Mouse (Mus musculus) midbrain, embryonic 10.5 days (tissue): ENCODE results near the gene Fcf1. TPM values are rescaled to one million over a fixed set of nuclear protein-coding genes. Genes with fewer than 3 reads are reported as not detected.

Experiments used
- DNase-seq: peaks from one replicate; pipeline ENCODE4 v3.0.0-alpha.2; 2017; ENCODE audit warnings: low spot score
- H3K27ac ChIP-seq: fragments of 300-500 bp; sonication (generic); replicated peaks from 2 replicates; pipeline ENCODE4 v1.5.1; 2016; ENCODE audit warnings: mild to moderate bottlenecking
- H3K27me3 ChIP-seq: fragments of 300-500 bp; sonication (generic); 2 replicates; pipeline ENCODE4 v1.6.1; 2016; ENCODE audit warnings: low read depth, mild to moderate bottlenecking; ENCODE audit not compliant: poor library complexity, severe bottlenecking
- H3K36me3 ChIP-seq: fragments of 300-500 bp; sonication (generic); 2 replicates; pipeline ENCODE4 v1.6.1; 2016; ENCODE audit warnings: mild to moderate bottlenecking, moderate library complexity
- H3K4me1 ChIP-seq: fragments of 300-500 bp; sonication (generic); 2 replicates; pipeline ENCODE4 v1.6.1; 2016
- H3K4me3 ChIP-seq: fragments of 300-500 bp; sonication (generic); 2 replicates; pipeline ENCODE4 v1.5.1; 2016; ENCODE audit warnings: mild to moderate bottlenecking, moderate library complexity
- H3K9me3 ChIP-seq: fragments of 300-500 bp; sonication (generic); replicated peaks from 2 replicates; pipeline ENCODE4 v1.6.1; 2016; ENCODE audit warnings: mild to moderate bottlenecking
- WGBS: fragments of 180-500 bp; shearing (Covaris S2); methylation state at CpG from one replicate; pipeline ENCODE4 v1.1.7; 2016; 5-methylcytosine and 5-hydroxymethylcytosine counted together
- polyA plus RNA-seq: library from polyadenylated mRNA; unstranded; fragments of >200 nt; fragmentation: Nextera tagmentation; extraction: Ambion mirVana; gene quantifications from 2 replicates; pipeline ENCODE4 v1.2.1, GENCODE M21; 2016

Gene Fcf1
- polyA plus RNA-seq, 1 experiment from 2014 or later = 182 TPM

- Histone ChIP-seq H3K4me3 (no peak overlapping the region), H3K4me1 (no peaks in the 10 kb centered on the region), H3K27ac (no peak overlapping the region), H3K27me3 (no peaks in the 10 kb centered on the region), H3K9me3 (0 out of 2 replicates have a peak, but pooled peaks cover 5% of the 10 kb centered on the region), H3K36me3 (peaks cover 5% of the 10 kb centered on the region)
- DNase-seq = no peak
- 85% methylated on average over 4 of the region's 4 CpGs for WGBS
Observed at GRCm38 (mm10) chr12:84989456-84989855, 18.8 kb downstream of the Fcf1 start.

- no peak for DNase-seq
- Histone ChIP-seq H3K4me1 (peaks cover 25% of the 10 kb centered on the region), H3K9me3 (0 out of 2 replicates have a peak, but pooled peaks cover 6% of the 10 kb centered on the region), H3K4me3 (peak overlapping the region; percentile 98), H3K36me3 (peaks cover 18% of the 10 kb centered on the region), H3K27ac (peak overlapping the region; percentile 97), H3K27me3 (no peaks in the 10 kb centered on the region)
- WGBS = 92% methylated on average over 9 of the region's 9 CpGs
Observed at GRCm38 (mm10) chr12:84995112-84995761, 24.5 kb downstream of the Fcf1 start.

GRCm38 (mm10) chr12:84996083-84996496, 25.4 kb downstream of the Fcf1 start, which contains the start of gene Ylpm1:
Gene Ylpm1 (plus strand): TSS chr12:84996321.
- no peaks in the 10 kb centered on the region for H3K27me3 ChIP-seq
- H3K36me3 ChIP-seq = peaks cover 25% of the 10 kb centered on the region
- under 1% methylated on average over 45 of the region's 45 CpGs for WGBS

GRCm38 (mm10) chr12:84996501-84997398, 26.1 kb downstream of the Fcf1 start:
- H3K27ac ChIP-seq = peak overlapping the region; percentile 97
- peak overlapping the region; percentile 98 for H3K4me3 ChIP-seq
- peaks cover 32% of the 10 kb centered on the region for H3K36me3 ChIP-seq
- peak; percentile 32 for DNase-seq
- H3K4me1 ChIP-seq = peaks cover 25% of the 10 kb centered on the region
- under 1% methylated on average over 44 of the region's 44 CpGs for WGBS
- no peaks in the 10 kb centered on the region for H3K27me3 ChIP-seq
- 0 out of 2 replicates have a peak, but pooled peaks cover 6% of the 10 kb centered on the region for H3K9me3 ChIP-seq

More at GRCm38 (mm10) chr12:84996083-84996496, 25.4 kb downstream of the Fcf1 start, which contains the start of gene Ylpm1:
- DNase-seq = peak; percentile 96
- Histone ChIP-seq H3K4me3 (peak within 1 kb of the TSS; percentile 98), H3K4me1 (peaks cover 25% of the 10 kb centered on the region), H3K9me3 (0 out of 2 replicates have a peak, but pooled peaks cover 6% of the 10 kb centered on the region), H3K27ac (peak within 1 kb of the TSS; percentile 97)

GRCm38 (mm10) chr12:84999053-84999452, 28.4 kb downstream of the Fcf1 start:
- no peak for DNase-seq
- Histone ChIP-seq H3K4me3 (peak overlapping the region; percentile 98), H3K27ac (no peak overlapping the region), H3K36me3 (peaks cover 54% of the 10 kb centered on the region), H3K9me3 (peaks cover 15% of the 10 kb centered on the region), H3K27me3 (no peaks in the 10 kb centered on the region), H3K4me1 (peaks cover 25% of the 10 kb centered on the region)

GRCm38 (mm10) chr12:85006206-85006605, 35.5 kb downstream of the Fcf1 start:
- H3K27me3 ChIP-seq = no peaks in the 10 kb centered on the region
- no peak for DNase-seq
- peaks cover 13% of the 10 kb centered on the region for H3K9me3 ChIP-seq
- 97% methylated on average over 1 of the region's 1 CpGs for WGBS
- no peaks in the 10 kb centered on the region for H3K4me1 ChIP-seq
- H3K4me3 ChIP-seq = no peak overlapping the region
- no peak overlapping the region for H3K27ac ChIP-seq
- H3K36me3 ChIP-seq = peaks cover 75% of the 10 kb centered on the region

- Histone ChIP-seq H3K4me3 (no peak overlapping the region), H3K27ac (no peak overlapping the region), H3K36me3 (peaks cover 74% of the 10 kb centered on the region), H3K27me3 (no peaks in the 10 kb centered on the region), H3K9me3 (peaks cover 13% of the 10 kb centered on the region), H3K4me1 (no peaks in the 10 kb centered on the region)
- DNase-seq = no peak
Observed at GRCm38 (mm10) chr12:85007021-85007420, 36.3 kb downstream of the Fcf1 start.

- Histone ChIP-seq H3K36me3 (peaks cover 74% of the 10 kb centered on the region), H3K4me1 (no peaks in the 10 kb centered on the region), H3K4me3 (no peak overlapping the region), H3K27me3 (no peaks in the 10 kb centered on the region), H3K27ac (no peak overlapping the region), H3K9me3 (no peaks in the 10 kb centered on the region)
- 95% methylated on average over 1 of the region's 1 CpGs for WGBS
- DNase-seq = no peak
Observed at GRCm38 (mm10) chr12:85009776-85010175, 39.1 kb downstream of the Fcf1 start.

GRCm38 (mm10) chr12:85010541-85010940, 39.8 kb downstream of the Fcf1 start:
- no peak for DNase-seq
- WGBS = 89% methylated on average over 2 of the region's 2 CpGs
- H3K36me3 ChIP-seq = peaks cover 74% of the 10 kb centered on the region
- H3K4me1 ChIP-seq = no peaks in the 10 kb centered on the region
- no peak overlapping the region for H3K27ac ChIP-seq
- no peaks in the 10 kb centered on the region for H3K9me3 ChIP-seq
- H3K27me3 ChIP-seq = no peaks in the 10 kb centered on the region
- H3K4me3 ChIP-seq = no peak overlapping the region

- peaks cover 79% of the 10 kb centered on the region for H3K36me3 ChIP-seq
- DNase-seq = no peak
- H3K4me1 ChIP-seq = no peaks in the 10 kb centered on the region
- H3K27me3 ChIP-seq = no peaks in the 10 kb centered on the region
- H3K9me3 ChIP-seq = no peaks in the 10 kb centered on the region
- no peak overlapping the region for H3K4me3 ChIP-seq
- no peak overlapping the region for H3K27ac ChIP-seq
- 91% methylated on average over 2 of the region's 2 CpGs for WGBS
Observed at GRCm38 (mm10) chr12:85012185-85012584, 41.5 kb downstream of the Fcf1 start.

- Histone ChIP-seq H3K4me3 (no peak overlapping the region), H3K9me3 (no peaks in the 10 kb centered on the region), H3K36me3 (peaks cover 52% of the 10 kb centered on the region), H3K27ac (no peak overlapping the region), H3K4me1 (no peaks in the 10 kb centered on the region), H3K27me3 (no peaks in the 10 kb centered on the region)
- WGBS = 93% methylated on average over 1 of the region's 1 CpGs
- no peak for DNase-seq
Observed at GRCm38 (mm10) chr12:85022071-85022470, 51.4 kb downstream of the Fcf1 start.

GRCm38 (mm10) chr12:85032710-85033109, 62.0 kb downstream of the Fcf1 start:
- DNase-seq = no peak

More at GRCm38 (mm10) chr12:85032710-85033109, 62.0 kb downstream of the Fcf1 start:
- peaks cover 86% of the 10 kb centered on the region for H3K36me3 ChIP-seq
- 93% methylated on average over 2 of the region's 2 CpGs for WGBS
- H3K27ac ChIP-seq = no peak overlapping the region
- H3K27me3 ChIP-seq = no peaks in the 10 kb centered on the region
- no peaks in the 10 kb centered on the region for H3K4me1 ChIP-seq
- peaks cover 12% of the 10 kb centered on the region; the same call in 1 of the 2 replicates for H3K9me3 ChIP-seq
- no peak overlapping the region for H3K4me3 ChIP-seq
